ENCODE assay signal across 8 mouse cellular contexts in the genomic region with DNA sequence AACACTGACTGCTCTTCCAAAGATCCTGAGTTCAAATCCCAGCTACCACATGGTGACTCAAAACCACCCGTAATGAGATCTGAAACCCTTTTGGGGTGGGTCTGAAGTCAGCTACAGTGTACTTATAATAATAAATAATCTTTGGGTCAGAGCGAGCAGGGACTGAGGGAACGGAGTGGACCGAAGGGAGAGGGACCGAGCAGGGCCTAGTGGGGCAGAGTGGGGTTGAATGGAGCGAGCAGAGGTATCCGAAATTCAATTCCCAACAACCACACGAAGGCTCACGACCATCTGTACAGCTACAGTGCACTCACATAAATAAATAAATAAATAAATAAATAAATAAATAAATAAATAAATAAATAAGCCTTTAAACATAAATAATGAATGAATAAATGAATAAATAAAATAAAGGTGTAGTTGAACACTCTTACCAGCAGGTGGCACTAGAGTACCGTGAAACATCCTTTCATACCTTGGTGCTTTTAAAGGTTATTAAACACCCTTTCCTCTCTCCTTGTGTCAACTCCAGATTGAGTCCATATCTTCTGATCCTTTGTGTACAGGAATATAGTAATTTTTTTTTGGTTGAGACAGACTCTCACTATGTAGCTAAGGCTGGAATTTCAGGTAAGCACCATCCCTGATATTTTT. TPM values are rescaled to one million over a fixed set of nuclear protein-coding genes. Genes with fewer than 3 reads are reported as not detected.
DNase-seq lines count a peak whose midpoint lies in the region; ATAC-seq and TF ChIP-seq lines count a peak whose summit lies in the region.

No protein-coding gene starts in this region.

- H3K27me3 ChIP-seq in forebrain, embryonic 15.5 days, result no peaks in the 10 kb centered on the region
- H3K27me3 ChIP-seq in forebrain, embryonic 13.5 days, result no peaks in the 10 kb centered on the region
- no peaks in the 10 kb centered on the region for H3K27me3 ChIP-seq in neural tube, embryonic 11.5 days (ENCODE audit: control insufficient read depth, insufficient read depth, low read length)
- no peaks in the 10 kb centered on the region for H3K27me3 ChIP-seq in lung, embryonic 14.5 days (ENCODE audit: insufficient read depth, low read length)

- WGBS in forebrain, embryonic 15.5 days, result 51% methylated on average over 10 of the region's 10 CpGs
- 55% methylated on average over 10 of the region's 10 CpGs for WGBS in forebrain, embryonic 13.5 days
- WGBS in neural tube, embryonic 11.5 days, result 57% methylated on average over 10 of the region's 10 CpGs
- WGBS in lung, embryonic 14.5 days, result 50% methylated on average over 10 of the region's 10 CpGs

- no peaks in the 10 kb centered on the region for H3K9me3 ChIP-seq in forebrain, embryonic 15.5 days
- H3K9me3 ChIP-seq in forebrain, embryonic 13.5 days (replicated peaks), result no peaks in the 10 kb centered on the region
- H3K9me3 ChIP-seq in neural tube, embryonic 11.5 days (ENCODE audit: control insufficient read depth, low read length), result no peaks in the 10 kb centered on the region
- H3K9me3 ChIP-seq in lung, embryonic 14.5 days (ENCODE audit: low read depth, low read length), result no peaks in the 10 kb centered on the region

- H3K36me3 ChIP-seq in forebrain, embryonic 15.5 days, result peaks cover 9% of the 10 kb centered on the region
- peaks cover 6% of the 10 kb centered on the region for H3K36me3 ChIP-seq in forebrain, embryonic 13.5 days (ENCODE audit: poor library complexity, severe bottlenecking)
- H3K36me3 ChIP-seq in neural tube, embryonic 11.5 days (ENCODE audit: control insufficient read depth, insufficient read depth, low read length), result peaks cover under 1% of the 10 kb centered on the region
- H3K36me3 ChIP-seq in lung, embryonic 14.5 days (ENCODE audit: insufficient read depth), result peaks cover 3% of the 10 kb centered on the region; the same call in 1 of the 2 replicates

- H3K4me1 ChIP-seq in forebrain, embryonic 15.5 days, result peaks cover 6% of the 10 kb centered on the region
- H3K4me1 ChIP-seq in forebrain, embryonic 13.5 days, result peaks cover 6% of the 10 kb centered on the region
- no peaks in the 10 kb centered on the region for H3K4me1 ChIP-seq in neural tube, embryonic 11.5 days (ENCODE audit: control insufficient read depth, insufficient read depth, low read length)
- 0 out of 2 replicates have a peak, but pooled peaks cover 4% of the 10 kb centered on the region for H3K4me1 ChIP-seq in lung, embryonic 14.5 days (ENCODE audit: insufficient read depth)

- no peak for ATAC-seq in forebrain, embryonic 15.5 days (replicated peaks)
- ATAC-seq in forebrain, embryonic 13.5 days, result no peak
- no peak for ATAC-seq in neural tube, embryonic 11.5 days (ENCODE audit: insufficient read depth, low FRiP score, low TSS enrichment)
- ATAC-seq in lung, embryonic 14.5 days (ENCODE audit: insufficient read depth), result no peak

- no peak overlapping the region for H3K9ac ChIP-seq in forebrain, embryonic 15.5 days (replicated peaks)
- H3K9ac ChIP-seq in forebrain, embryonic 13.5 days, result no peak overlapping the region
- H3K9ac ChIP-seq in neural tube, embryonic 11.5 days (ENCODE audit: low read length), result no peak overlapping the region
- H3K9ac ChIP-seq in lung, embryonic 14.5 days, result no peak overlapping the region

- DNase-seq in neural tube, embryonic 11.5 days (ENCODE audit: low spot score), result peak; percentile 68
- no peak for DNase-seq in neural tube, embryonic 10.5 days (ENCODE audit: extremely low spot score, low spot score)
- peak; percentile 59 to 71 for DNase-seq in cerebellum, postnatal 14 days
- peak; percentile 89 for DNase-seq in lung, embryonic 14.5 days
- DNase-seq in right cerebral cortex, postnatal 36 days (ENCODE audit: low spot score in 2 of 2), result no peak
- no peak for DNase-seq in layer of hippocampus, adult 11-12 months (ENCODE audit: low spot score)

- 0 out of 2 replicates have a peak overlapping the region, but pooled peaks have one; percentile 2 for H3K27ac ChIP-seq in forebrain, embryonic 15.5 days (replicated peaks)
- no peak overlapping the region for H3K27ac ChIP-seq in forebrain, embryonic 13.5 days
- no peak overlapping the region for H3K27ac ChIP-seq in neural tube, embryonic 11.5 days (ENCODE audit: low read depth, low read length)
- no peak overlapping the region for H3K27ac ChIP-seq in lung, embryonic 14.5 days (ENCODE audit: low read depth)

- no peak overlapping the region for H3K4me2 ChIP-seq in forebrain, embryonic 15.5 days (replicated peaks)
- H3K4me2 ChIP-seq in forebrain, embryonic 13.5 days, result no peak overlapping the region
- no peak overlapping the region for H3K4me2 ChIP-seq in neural tube, embryonic 11.5 days (ENCODE audit: low read depth)
- H3K4me2 ChIP-seq in lung, embryonic 14.5 days, result no peak overlapping the region

- peak; percentile 72 for TF ChIP-seq CTCF in lung, embryonic 14.5 days (IDR thresholded peaks at IDR 0.05; ENCODE audit: low read depth)

- H3K4me3 ChIP-seq in forebrain, embryonic 15.5 days, result no peak overlapping the region
- H3K4me3 ChIP-seq in forebrain, embryonic 13.5 days, result no peak overlapping the region
- H3K4me3 ChIP-seq in neural tube, embryonic 11.5 days (ENCODE audit: low read depth, low read length), result no peak overlapping the region
- H3K4me3 ChIP-seq in lung, embryonic 14.5 days (ENCODE audit: low read depth, low read length), result no peak overlapping the region

RNA-seq across cellular contexts. Expression of a gene that starts 4.0 kb away (rescaled TPM):
- polyA plus RNA-seq in forebrain, embryonic 15.5 days (2015; fragmentation: Nextera tagmentation; extraction: Ambion mirVana), result 4.5 and 4.6 TPM in 2 replicates
- polyA plus RNA-seq in forebrain, embryonic 13.5 days (2015; fragmentation: Nextera tagmentation; extraction: Ambion mirVana), result 3.3 TPM in 2 replicates
- polyA plus RNA-seq in neural tube, embryonic 11.5 days (2014; fragmentation: Nextera tagmentation; extraction: Ambion mirVana), result 3.0 and 3.3 TPM in 2 replicates
- 2.1 and 2.7 TPM in 2 replicates for polyA plus RNA-seq in lung, embryonic 14.5 days (2014; fragmentation: Nextera tagmentation; extraction: Ambion mirVana)

RNA-seq across cellular contexts. Expression of a gene that starts 15.5 kb away (rescaled TPM):
- 5.7 and 6.0 TPM in 2 replicates for polyA plus RNA-seq in forebrain, embryonic 15.5 days (2015; fragmentation: Nextera tagmentation; extraction: Ambion mirVana)
- 4.1 and 4.9 TPM in 2 replicates for polyA plus RNA-seq in forebrain, embryonic 13.5 days (2015; fragmentation: Nextera tagmentation; extraction: Ambion mirVana)
- 2.7 and 3.3 TPM in 2 replicates for polyA plus RNA-seq in neural tube, embryonic 11.5 days (2014; fragmentation: Nextera tagmentation; extraction: Ambion mirVana)
- 1.2 and 1.6 TPM in 2 replicates for polyA plus RNA-seq in lung, embryonic 14.5 days (2014; fragmentation: Nextera tagmentation; extraction: Ambion mirVana)

RNA-seq across cellular contexts. Expression of a gene that starts 24.0 kb away (rescaled TPM):
- 21.5 and 23.3 TPM in 2 replicates for polyA plus RNA-seq in forebrain, embryonic 15.5 days (2015; fragmentation: Nextera tagmentation; extraction: Ambion mirVana)
- polyA plus RNA-seq in forebrain, embryonic 13.5 days (2015; fragmentation: Nextera tagmentation; extraction: Ambion mirVana), result 12.4 and 13.7 TPM in 2 replicates
- polyA plus RNA-seq in neural tube, embryonic 11.5 days (2014; fragmentation: Nextera tagmentation; extraction: Ambion mirVana), result 14.4 and 14.9 TPM in 2 replicates
- 9.6 and 11.9 TPM in 2 replicates for polyA plus RNA-seq in lung, embryonic 14.5 days (2014; fragmentation: Nextera tagmentation; extraction: Ambion mirVana)

RNA-seq across cellular contexts. Expression of a gene that starts 28.0 kb away (rescaled TPM):
- polyA plus RNA-seq in forebrain, embryonic 15.5 days (2015; fragmentation: Nextera tagmentation; extraction: Ambion mirVana), result 12.3 and 13.8 TPM in 2 replicates
- 9.2 and 9.9 TPM in 2 replicates for polyA plus RNA-seq in forebrain, embryonic 13.5 days (2015; fragmentation: Nextera tagmentation; extraction: Ambion mirVana)
- 8.2 and 9.4 TPM in 2 replicates for polyA plus RNA-seq in neural tube, embryonic 11.5 days (2014; fragmentation: Nextera tagmentation; extraction: Ambion mirVana)
- polyA plus RNA-seq in lung, embryonic 14.5 days (2014; fragmentation: Nextera tagmentation; extraction: Ambion mirVana), result 5.3 and 6.6 TPM in 2 replicates

RNA-seq across cellular contexts. Expression of a gene that starts 39.5 kb away (rescaled TPM):
- polyA plus RNA-seq in forebrain, embryonic 15.5 days (2015; fragmentation: Nextera tagmentation; extraction: Ambion mirVana), result 2.6 and 3.4 TPM in 2 replicates
- polyA plus RNA-seq in forebrain, embryonic 13.5 days (2015; fragmentation: Nextera tagmentation; extraction: Ambion mirVana), result 1.4 and 1.6 TPM in 2 replicates
- 0.07 and 0.33 TPM in 2 replicates for polyA plus RNA-seq in neural tube, embryonic 11.5 days (2014; fragmentation: Nextera tagmentation; extraction: Ambion mirVana)
- polyA plus RNA-seq in lung, embryonic 14.5 days (2014; fragmentation: Nextera tagmentation; extraction: Ambion mirVana), result 0.22 and 0.61 TPM in 2 replicates

Comparison
In these comparisons a context has a peak if more than half of its experiments do, and no peak if none do; other contexts are left out.
1. DNase-seq: peak in neural tube, embryonic 11.5 days (single experiment), cerebellum, postnatal 14 days (2 of 2) and lung, embryonic 14.5 days (single experiment); none in neural tube, embryonic 10.5 days (single experiment), right cerebral cortex, postnatal 36 days (0 of 2) and layer of hippocampus, adult 11-12 months (single experiment).